27 mouse cellular contexts compared by ENCODE assay signal in genomic region chr4:155482733-155483540, GRCm38 (mm10). TPM values are rescaled to one million over a fixed set of nuclear protein-coding genes. Genes with fewer than 3 reads are reported as not detected.
DNase-seq lines count a peak whose midpoint lies in the region; ATAC-seq and TF ChIP-seq lines count a peak whose summit lies in the region.
"Had no signal": no experiment of that assay in that cellular context is flagged by ENCODE, and none has a peak within 500 bp of the region (broad histone marks: within the 10 kb centered on the region; RNA-seq: fewer than 3 reads in every experiment).

No protein-coding gene starts in this region.

- no peak for TF ChIP-seq CTCF in midbrain, postnatal 0 days (IDR thresholded peaks at IDR 0.05)

- no peak overlapping the region for H3K4me2 ChIP-seq in midbrain, embryonic 13.5 days (replicated peaks)
- H3K4me2 ChIP-seq in midbrain, postnatal 0 days (ENCODE audit: low read depth, low read length, poor library complexity, severe bottlenecking), result no peak overlapping the region
- H3K4me2 ChIP-seq: limb, embryonic 12.5 days; liver, embryonic 11.5 days had no signal

- H3K36me3 ChIP-seq in heart, embryonic 10.5 days, result no peaks in the 10 kb centered on the region
- H3K36me3 ChIP-seq in midbrain, embryonic 13.5 days, result no peaks in the 10 kb centered on the region
- H3K36me3 ChIP-seq in midbrain, postnatal 0 days (ENCODE audit: insufficient read depth, low read length), result no peaks in the 10 kb centered on the region
- H3K36me3 ChIP-seq in ES-E14 (ENCODE audit: control insufficient read depth, insufficient read depth, low read length, poor library complexity, severe bottlenecking), result no peaks in the 10 kb centered on the region
- H3K36me3 ChIP-seq: forebrain, embryonic 10.5 days; limb, embryonic 12.5 days had no signal

- H3K9ac ChIP-seq in midbrain, embryonic 13.5 days (replicated peaks), result 0 out of 2 replicates have a peak overlapping the region, but pooled peaks have one; percentile 16
- H3K9ac ChIP-seq in midbrain, postnatal 0 days (replicated peaks; ENCODE audit: low read length, poor library complexity, severe bottlenecking), result no peak overlapping the region
- H3K9ac ChIP-seq in ES-E14 (ENCODE audit: insufficient read depth, low read depth, low read length, poor library complexity, severe bottlenecking), result no peak overlapping the region
- H3K9ac ChIP-seq: limb, embryonic 12.5 days; liver, postnatal 0 days had no signal

- H3K4me1 ChIP-seq in heart, embryonic 10.5 days, result peaks cover 20% of the 10 kb centered on the region
- peaks cover 5% of the 10 kb centered on the region for H3K4me1 ChIP-seq in midbrain, embryonic 13.5 days (replicated peaks)
- no peaks in the 10 kb centered on the region for H3K4me1 ChIP-seq in midbrain, postnatal 0 days (ENCODE audit: insufficient read depth, low read length)
- peaks cover 4 to 18% of the 10 kb centered on the region in 2 experiments; a peak in 2 of 4 replicates for H3K4me1 ChIP-seq in ES-E14 (ENCODE audit: control insufficient read depth in 2 of 2, insufficient read depth in 2 of 2, low read length in 2 of 2, poor library complexity in 1 of 2)

- no peaks in the 10 kb centered on the region for H3K9me3 ChIP-seq in heart, embryonic 10.5 days
- no peaks in the 10 kb centered on the region for H3K9me3 ChIP-seq in midbrain, embryonic 13.5 days
- H3K9me3 ChIP-seq in midbrain, postnatal 0 days (ENCODE audit: low read length), result no peaks in the 10 kb centered on the region
- H3K9me3 ChIP-seq in ES-E14 (ENCODE audit: control insufficient read depth, insufficient read depth, low read depth, low read length), result no peaks in the 10 kb centered on the region
- H3K9me3 ChIP-seq: forebrain, embryonic 10.5 days; limb, embryonic 12.5 days had no signal

- 0 out of 2 replicates have a peak, but pooled peaks cover 5% of the 10 kb centered on the region for H3K27me3 ChIP-seq in heart, embryonic 10.5 days (ENCODE audit: insufficient read depth, poor library complexity, severe bottlenecking)
- H3K27me3 ChIP-seq in midbrain, embryonic 13.5 days, result no peaks in the 10 kb centered on the region; the same call in 1 of the 2 replicates
- H3K27me3 ChIP-seq in midbrain, postnatal 0 days (ENCODE audit: insufficient read depth, low read length), result no peaks in the 10 kb centered on the region
- H3K27me3 ChIP-seq: limb, embryonic 12.5 days had no signal

- intact Hi-C loops in left cerebral cortex, postnatal 36 days (cut with DNase I), result loop anchor here (5.0 kb wide), 1 partner anchor 116 kb away; no protein-coding TSS in a partner anchor

- no peak overlapping the region for H3K27ac ChIP-seq in heart, embryonic 10.5 days
- H3K27ac ChIP-seq in midbrain, embryonic 13.5 days, result no peak overlapping the region
- H3K27ac ChIP-seq in midbrain, postnatal 0 days (ENCODE audit: low read depth, low read length), result no peak overlapping the region
- peak overlapping the region; percentile 57 for H3K27ac ChIP-seq in ES-E14 (ENCODE audit: insufficient read depth, low read depth, low read length, poor library complexity, severe bottlenecking)
- H3K27ac ChIP-seq: forebrain, embryonic 10.5 days; hindbrain, postnatal 0 days; limb, embryonic 12.5 days had no signal

- in situ Hi-C loops in ES-E14 (cut with MboI; ENCODE audit: low sequenced_read_pairs in 2 of 2, unreplicated experiment in 2 of 2), result no loop called here

- no peak for ATAC-seq in midbrain, embryonic 13.5 days
- no peak for ATAC-seq in midbrain, postnatal 0 days (ENCODE audit: low FRiP score)
- ATAC-seq: hindbrain, postnatal 0 days; intestine, embryonic 16.5 days; liver, postnatal 0 days; lung, postnatal 0 days had no signal

- 71% methylated on average over 8 of the region's 8 CpGs for WGBS in heart, embryonic 10.5 days
- 58% methylated on average over 8 of the region's 8 CpGs for WGBS in midbrain, embryonic 13.5 days
- WGBS in midbrain, postnatal 0 days, result 60% methylated on average over 8 of the region's 8 CpGs

- H3K4me3 ChIP-seq in heart, embryonic 10.5 days, result no peak overlapping the region
- H3K4me3 ChIP-seq in midbrain, embryonic 13.5 days (replicated peaks), result no peak overlapping the region
- no peak overlapping the region for H3K4me3 ChIP-seq in midbrain, postnatal 0 days (ENCODE audit: low read depth, low read length)
- H3K4me3 ChIP-seq in ES-E14 (ENCODE audit: insufficient read depth in 1 of 2, low read depth in 1 of 2, low read length in 2 of 2, poor library complexity in 1 of 2, severe bottlenecking in 1 of 2), result no peak overlapping the region
- H3K4me3 ChIP-seq: forebrain, embryonic 10.5 days; limb, embryonic 12.5 days had no signal

- peak; percentile 92 for DNase-seq in heart, adult 11 months
- DNase-seq in heart, embryonic 10.5 days (ENCODE audit: low spot score), result no peak
- DNase-seq in midbrain, postnatal 0 days (ENCODE audit: low spot score), result no peak
- DNase-seq in 3T3-L1 (ENCODE audit: low read depth, low spot score) (peak; percentile 29), ES-E14 (ENCODE audit: low read depth, low spot score) (no peak)
- DNase-seq in cerebellum, postnatal 25 days, result no peak
- no peak for DNase-seq in left cerebral cortex, postnatal 36 days (ENCODE audit: low spot score in 2 of 2)
- DNase-seq: adrenal gland, postnatal 36 days; B cell, adult 2 months; cerebellum, adult 9-10 months; gastrocnemius, postnatal 36 days; kidney, adult 9 months; kidney, postnatal 36 days; liver, postnatal 0 days; midbrain, embryonic 14.5 days; thymus, postnatal 25 days had no signal

TF ChIP-seq in ES-E14, 5 proteins besides CTCF, POLR2A, EP300 and RAD21:
- no peak for TF ChIP-seq MAFK (IDR thresholded peaks at IDR 0.05; ENCODE audit: insufficient read depth, low read depth, low read length)
- TF ChIP-seq ZC3H11A (IDR thresholded peaks at IDR 0.05; ENCODE audit: borderline replicate concordance, low read depth, low read length), result no peak
- no peak for TF ChIP-seq CHD2 (IDR thresholded peaks at IDR 0.05; ENCODE audit: low read depth, low read length)
- no peak for TF ChIP-seq ZNF384 (IDR thresholded peaks at IDR 0.05; ENCODE audit: low read depth, low read length)
- TF ChIP-seq HCFC1 (IDR thresholded peaks at IDR 0.05; ENCODE audit: borderline replicate concordance, insufficient read depth, low read length), result no peak

RNA-seq across cellular contexts. Expression of gene Gnb1, which starts 8.2 kb away (rescaled TPM):
- polyA plus RNA-seq in heart, embryonic 10.5 days (2016; fragmentation: Nextera tagmentation; extraction: Ambion mirVana), result 416 and 440 TPM in 2 replicates
- 1,008 and 1,072 TPM in 2 replicates for polyA plus RNA-seq in midbrain, embryonic 13.5 days (2015; fragmentation: Nextera tagmentation; extraction: Ambion mirVana)
- 405 and 431 TPM in 2 replicates for total RNA-seq in midbrain, postnatal 0 days (2014; rRNA removed)
- 1,405 and 1,414 TPM in 2 replicates for polyA plus RNA-seq in midbrain, postnatal 0 days (2015; fragmentation: Nextera tagmentation; extraction: Ambion mirVana)
- total RNA-seq in ES-E14 (2012; rRNA removed), result 134 and 156 TPM in 2 replicates
- total RNA-seq in left cerebral cortex, postnatal 36 days (2021), result 100 to 1,000 TPM; 857 to 949 TPM

RNA-seq across cellular contexts. Expression of gene Tmem52, which starts 14.0 kb away (rescaled TPM):
- not detected in 2 replicates for polyA plus RNA-seq in heart, embryonic 10.5 days (2016; fragmentation: Nextera tagmentation; extraction: Ambion mirVana)
- not detected in 2 replicates for polyA plus RNA-seq in midbrain, embryonic 13.5 days (2015; fragmentation: Nextera tagmentation; extraction: Ambion mirVana)
- 1.5 and 2.1 TPM in 2 replicates for total RNA-seq in midbrain, postnatal 0 days (2014; rRNA removed)
- polyA plus RNA-seq in midbrain, postnatal 0 days (2015; fragmentation: Nextera tagmentation; extraction: Ambion mirVana), result 0.33 TPM in 1 of 2 replicates, not detected in the other
- 0.58 and 0.67 TPM in 2 replicates for total RNA-seq in ES-E14 (2012; rRNA removed)
- 1 to 10 TPM; 1.8 to 2.2 TPM for total RNA-seq in left cerebral cortex, postnatal 36 days (2021)
- total RNA-seq: common myeloid progenitor, adult 5-6 weeks; hematopoietic stem cell, adult 5-6 weeks had no signal
- polyA plus RNA-seq: forebrain, embryonic 10.5 days; forebrain, embryonic 16.5 days; limb, embryonic 12.5 days; liver, embryonic 11.5 days; stomach, postnatal 0 days had no signal

Comparison
In these comparisons a context has a peak if more than half of its experiments do, and no peak if none do; other contexts are left out.
1. DNase-seq: peak in heart, adult 11 months (single experiment) and 3T3-L1 (single experiment); none in heart, embryonic 10.5 days (single experiment), midbrain, postnatal 0 days (single experiment), ES-E14 (single experiment), cerebellum, postnatal 25 days (0 of 2) and left cerebral cortex, postnatal 36 days (0 of 2).